Mouse (Mus musculus): ENCODE data around the gene Tctn3. TPM values are rescaled to one million over a fixed set of nuclear protein-coding genes. Genes with fewer than 3 reads are reported as not detected.
"Not testable (repeated sequence)": the region's sequence is repeated elsewhere in the genome, so short reads cannot be mapped to it uniquely, and the experiment has no call there.

Tctn3 gene
- polyA plus RNA-seq, 1 experiment, result 35.7 TPM

DNA sequence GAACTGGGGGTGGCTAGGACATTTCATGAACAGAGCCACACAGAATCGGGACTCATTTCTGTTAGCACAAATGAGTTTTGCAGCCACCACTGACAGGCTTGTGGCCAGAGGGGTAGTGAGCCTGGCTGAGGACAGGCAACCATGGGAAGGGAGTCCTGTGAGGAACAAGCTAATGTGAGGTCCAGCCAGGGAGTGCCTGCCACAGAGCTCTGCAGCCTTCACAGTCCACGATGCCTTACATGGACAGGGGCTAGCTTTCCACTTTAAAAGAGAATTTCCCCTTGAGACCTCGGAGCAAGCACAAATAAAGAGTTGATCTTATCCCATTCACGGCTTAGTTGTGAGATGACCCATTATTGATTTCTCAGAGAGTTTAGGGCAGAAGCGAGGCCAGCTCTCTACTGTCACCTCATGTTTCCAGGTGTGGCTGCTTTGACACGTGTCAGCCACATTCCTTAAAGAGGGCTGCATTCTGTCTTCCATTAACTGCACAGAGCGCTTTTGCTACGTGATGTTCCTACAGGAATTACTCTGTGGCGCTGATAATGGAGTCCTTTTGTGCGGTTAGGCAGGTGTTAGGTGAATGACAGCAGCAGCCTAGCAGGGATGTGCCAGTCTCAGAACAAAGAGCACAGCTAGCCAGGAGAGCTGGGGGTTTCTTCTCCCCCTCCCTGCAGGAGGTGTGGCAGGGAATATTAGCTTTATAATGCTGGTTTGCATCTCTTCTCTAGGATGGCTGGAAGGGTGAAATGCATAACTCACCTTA, 48.0 kb downstream of the Tctn3 start:
- DNase-seq (ENCODE audit: extremely low spot score in 1 of 2, low spot score in 1 of 2), result no peak

DNA sequence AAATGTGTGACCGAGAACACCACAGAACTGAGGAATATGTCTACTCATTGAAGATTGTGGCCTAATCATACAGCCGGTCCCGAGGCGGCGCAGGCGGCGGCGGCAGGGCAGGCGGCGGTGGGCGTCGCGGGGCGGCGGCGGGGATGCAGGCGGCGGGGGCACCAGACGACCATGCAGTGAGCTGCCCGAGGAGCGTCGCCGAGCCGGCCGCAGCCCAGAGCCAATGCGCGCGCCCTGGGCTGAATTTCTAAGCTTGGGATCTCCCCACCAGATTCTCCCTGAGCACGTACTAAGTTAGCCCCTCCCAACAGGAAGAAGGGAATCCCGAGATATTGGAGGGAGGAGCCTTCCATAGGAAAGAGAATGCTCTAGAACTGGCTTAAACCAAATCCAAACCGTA, 50.5 kb downstream of the Tctn3 start:
- DNase-seq (ENCODE audit: extremely low spot score in 1 of 2, low spot score in 1 of 2), result not testable (repeated sequence)

DNA sequence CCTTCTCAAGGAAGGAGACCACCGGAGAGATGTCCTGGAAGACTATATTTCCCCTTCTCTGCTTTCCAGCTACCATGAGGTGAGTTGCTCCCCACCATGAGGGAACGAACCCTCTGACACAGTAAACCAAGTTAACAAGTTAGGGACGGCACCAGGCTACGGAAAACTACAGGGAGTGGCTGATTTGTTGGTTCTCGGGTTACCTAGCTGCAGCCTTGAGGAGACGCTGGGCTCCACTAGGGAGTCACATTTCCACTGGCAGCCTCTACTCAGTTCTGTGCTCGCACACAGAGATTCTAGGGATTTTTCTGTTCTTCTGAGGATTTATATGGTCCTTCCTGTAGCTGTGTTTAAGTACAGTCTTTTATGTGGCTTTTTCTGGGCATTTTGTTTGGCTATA, 56.0 kb downstream of the Tctn3 start:
- no peak for DNase-seq (ENCODE audit: extremely low spot score in 1 of 2, low spot score in 1 of 2)

DNA sequence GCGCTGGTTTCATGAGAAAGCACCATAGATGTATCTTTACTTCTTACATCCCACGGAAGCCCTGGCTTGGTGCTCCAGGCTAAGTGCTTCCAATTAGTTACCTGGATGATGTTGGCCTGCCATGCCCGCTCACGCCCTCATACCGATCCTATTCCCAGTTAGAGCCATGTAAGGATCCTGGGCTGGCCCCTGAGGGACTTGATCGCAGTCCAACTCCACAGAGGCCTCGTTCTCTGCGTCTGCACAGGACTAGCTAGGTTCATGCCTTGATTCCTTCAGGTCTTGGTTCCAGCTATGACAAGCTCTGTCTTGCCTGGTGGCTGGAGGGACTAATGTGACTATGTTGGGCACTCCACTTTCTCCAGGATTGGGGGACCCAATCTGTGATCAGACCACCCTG, 56.9 kb downstream of the Tctn3 start:
- no peak for DNase-seq (ENCODE audit: extremely low spot score in 1 of 2, low spot score in 1 of 2)

DNA sequence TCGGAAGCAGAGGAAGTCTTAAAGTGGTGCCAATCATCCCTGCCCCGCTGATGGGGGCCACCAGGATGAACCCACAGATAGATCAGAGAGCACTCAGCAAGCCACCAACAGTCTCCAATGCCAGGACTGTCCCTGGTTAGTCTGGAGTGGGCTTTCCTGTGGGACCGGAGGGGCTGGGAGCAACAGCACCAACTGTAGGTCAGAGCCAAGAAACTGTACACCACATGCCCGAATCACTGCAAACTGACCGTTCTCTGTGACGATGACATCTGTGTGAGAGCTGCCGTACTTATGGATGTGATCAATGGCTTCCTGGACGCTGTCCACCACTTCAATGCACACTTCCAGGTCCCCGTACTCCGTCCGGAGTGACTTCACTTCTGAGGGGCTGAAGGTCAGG, 57.7 kb downstream of the Tctn3 start:
- DNase-seq (ENCODE audit: extremely low spot score in 1 of 2, low spot score in 1 of 2), result no peak

DNA sequence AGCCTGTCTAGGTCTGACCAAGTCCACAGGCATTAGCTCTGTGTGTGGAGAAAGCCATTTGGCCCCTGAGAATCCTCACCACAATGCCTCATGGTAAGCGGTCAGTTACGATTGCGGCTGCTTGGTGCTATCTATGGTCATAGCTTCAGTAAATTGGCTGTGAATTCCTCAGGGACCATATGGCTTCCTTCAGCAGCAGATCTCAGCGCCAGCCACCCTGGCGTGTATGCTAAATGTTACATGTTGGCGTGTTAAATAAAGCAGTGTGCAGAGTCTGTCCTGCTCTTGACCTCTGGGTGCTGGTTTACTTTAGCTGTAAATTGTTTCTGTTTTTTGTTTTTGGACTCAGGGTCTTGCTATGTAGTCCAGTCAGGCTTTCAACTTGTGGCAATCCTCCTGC, 58.2 kb downstream of the Tctn3 start:
- no peak for DNase-seq (ENCODE audit: extremely low spot score in 1 of 2, low spot score in 1 of 2)

DNA sequence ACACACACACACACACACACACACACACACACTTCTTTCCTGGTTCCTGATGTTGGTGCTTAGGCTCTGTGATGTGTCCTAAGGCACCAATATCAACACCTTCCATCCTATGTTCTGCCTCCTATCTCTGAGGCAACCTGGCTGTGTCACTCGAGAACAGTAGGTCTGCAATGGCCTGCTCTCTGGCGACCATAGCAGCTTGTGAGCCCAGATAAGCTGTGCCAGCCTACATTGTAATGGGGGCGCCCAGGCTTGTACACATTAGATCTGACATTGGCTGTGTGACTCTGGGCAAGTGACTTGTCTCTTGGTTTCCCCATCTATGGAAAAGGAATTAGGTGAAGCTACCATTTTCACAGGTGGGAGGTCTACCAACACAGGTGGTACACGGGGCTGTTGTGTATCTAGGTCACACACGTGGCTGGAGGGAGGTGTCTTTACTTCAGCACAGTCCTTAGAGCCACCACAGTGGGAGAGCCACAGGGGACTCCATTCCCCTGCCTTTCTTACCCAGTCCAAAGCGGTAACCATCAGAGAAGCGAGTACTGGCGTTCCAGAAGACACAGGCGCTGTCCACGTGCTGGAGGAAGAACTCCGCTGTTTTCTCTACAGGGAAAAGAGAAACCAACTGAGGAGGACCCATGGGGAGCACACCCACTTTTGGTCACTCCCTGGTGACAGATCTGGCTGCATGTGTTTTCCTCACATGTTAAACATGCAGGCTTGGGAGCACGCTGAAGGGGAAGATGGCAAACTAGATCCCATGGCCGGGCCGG, 58.8 kb downstream of the Tctn3 start:
- no peak for DNase-seq (ENCODE audit: extremely low spot score in 1 of 2, low spot score in 1 of 2)

DNA sequence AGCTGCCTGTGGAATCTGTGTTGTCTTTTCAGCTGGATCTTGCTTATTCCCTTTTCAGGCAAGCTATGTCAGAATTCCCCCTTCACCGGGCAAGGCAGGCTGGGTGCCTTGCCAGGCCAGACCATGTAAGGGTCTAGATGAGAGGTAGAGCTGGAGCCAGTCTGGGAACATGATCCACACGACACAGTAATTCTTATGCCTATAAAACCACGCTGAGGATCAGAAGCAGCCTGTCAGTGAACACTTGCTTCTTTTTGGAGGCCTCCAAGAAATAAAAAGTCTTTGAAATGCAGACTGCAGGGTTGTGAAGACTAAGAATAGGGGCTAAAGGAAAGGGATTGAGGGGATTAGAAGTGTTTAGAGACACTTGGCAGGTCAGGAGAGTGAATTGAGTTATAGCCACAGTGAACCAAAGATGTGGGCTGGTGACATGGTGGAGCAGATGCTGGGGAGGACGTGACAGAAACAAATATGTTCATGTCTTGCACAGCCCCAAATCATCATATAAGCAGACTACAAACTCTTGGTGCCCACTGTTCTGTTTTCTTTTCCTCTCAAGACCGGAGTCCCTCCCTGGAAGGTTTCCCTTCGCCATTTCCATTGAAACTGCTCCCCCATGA, 62.4 kb downstream of the Tctn3 start:
- DNase-seq (ENCODE audit: extremely low spot score in 1 of 2, low spot score in 1 of 2), result peak in 1 of 2 experiments; percentile 20

DNA sequence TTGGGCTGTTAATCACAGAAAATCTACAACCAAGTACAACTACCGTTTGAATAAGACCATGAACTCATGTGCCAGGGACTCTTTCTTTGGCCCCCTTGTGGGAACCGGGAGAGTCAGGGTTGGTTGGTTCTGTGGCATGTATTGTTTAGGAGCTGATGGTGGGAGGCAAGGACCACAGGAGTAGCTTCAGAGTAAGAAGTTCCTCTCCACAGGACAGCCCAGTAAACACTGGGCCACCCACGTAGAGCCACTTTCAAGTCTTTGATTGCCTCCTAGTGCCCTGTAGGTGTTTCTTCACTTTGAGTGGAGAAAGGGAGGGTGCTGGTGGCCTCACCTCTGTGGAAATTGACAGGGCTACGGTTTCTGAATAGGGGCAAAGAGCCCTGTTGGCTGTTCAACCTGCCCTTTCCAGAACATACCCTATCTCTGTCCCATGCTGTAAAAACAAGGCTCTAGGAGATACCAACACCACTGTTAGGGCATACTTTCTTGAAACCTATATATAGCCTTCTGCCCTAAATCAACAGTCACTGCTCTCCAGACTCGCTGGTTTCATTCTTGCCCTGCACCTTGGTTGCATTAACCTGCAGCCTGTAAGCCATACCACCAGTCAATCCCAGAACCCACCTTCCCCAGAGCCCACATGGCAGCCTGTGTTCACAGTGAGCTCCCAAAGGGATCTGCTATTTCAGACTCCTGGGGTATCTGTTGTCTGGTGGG, 63.1 kb downstream of the Tctn3 start:
- no peak for DNase-seq (ENCODE audit: extremely low spot score in 1 of 2, low spot score in 1 of 2)

DNA sequence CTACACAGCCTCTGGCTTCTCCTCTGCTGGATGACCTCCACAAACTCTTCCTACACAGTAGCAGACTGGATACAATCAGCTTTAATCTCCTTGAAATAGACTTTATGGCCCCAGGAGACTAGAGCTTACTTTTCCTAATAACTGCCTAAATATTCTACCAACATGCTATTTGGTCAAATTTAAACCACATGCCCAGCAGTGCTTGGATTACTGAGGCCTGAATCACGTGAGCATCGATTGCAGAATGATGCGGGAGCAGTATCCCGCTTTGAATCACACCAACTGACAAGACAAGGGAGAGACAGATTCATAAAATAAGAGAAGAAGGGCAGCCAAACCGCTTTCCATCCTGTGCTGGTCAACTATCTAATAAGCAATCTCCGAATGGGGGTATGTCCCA, 63.6 kb downstream of the Tctn3 start:
- DNase-seq (ENCODE audit: extremely low spot score in 1 of 2, low spot score in 1 of 2), result no peak

Other genes with a start within 250 kb of the Tctn3 start
- gene Sorbs1, start 98.5 kb downstream of the Tctn3 start, polyA plus RNA-seq (2012; rRNA removed), result 88.1 and 100.0 TPM in 2 replicates
- gene Aldh18a1, start 23.8 kb downstream of the Tctn3 start, polyA plus RNA-seq (2012; rRNA removed), result 26.0 and 26.2 TPM in 2 replicates
- gene Entpd1, start 133 bp upstream of the Tctn3 start, polyA plus RNA-seq (2012; rRNA removed), result 10.9 and 13.1 TPM in 2 replicates
- 0.10 and 0.15 TPM in 2 replicates for gene Cc2d2b, start 136.5 kb upstream of the Tctn3 start, polyA plus RNA-seq (2012; rRNA removed)
- gene Ccnj, start 219.0 kb upstream of the Tctn3 start, polyA plus RNA-seq (2012; rRNA removed), result 8.1 and 9.3 TPM in 2 replicates

Data from frontal cortex, adult 2 months (tissue).